Comparison of ENCODE assay signal across 16 mouse cellular contexts in the genomic region with DNA sequence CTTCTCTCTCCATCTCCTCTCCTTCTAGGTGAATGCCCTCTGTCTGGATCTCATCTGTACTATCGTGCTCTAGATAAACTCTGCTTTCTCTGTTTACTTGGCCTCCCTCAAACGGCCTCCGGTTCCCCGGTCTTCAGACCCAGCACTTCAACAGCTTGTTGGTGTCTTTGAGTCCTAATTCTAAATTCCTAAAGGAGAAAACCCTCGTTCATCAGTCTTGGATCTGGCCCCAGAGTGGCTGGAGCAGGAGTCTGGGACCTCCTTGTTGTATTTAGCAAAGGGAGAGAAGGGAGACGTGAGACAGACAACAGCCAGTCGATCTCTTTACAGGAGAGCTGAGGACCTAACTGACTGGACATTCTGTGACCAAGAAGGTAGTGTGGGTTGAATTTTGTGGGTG. TPM values are rescaled to one million over a fixed set of nuclear protein-coding genes. Genes with fewer than 3 reads are reported as not detected.
"Had no signal": no experiment of that assay in that cellular context is flagged by ENCODE, and none has a peak within 500 bp of the region (broad histone marks: within the 10 kb centered on the region; RNA-seq: fewer than 3 reads in every experiment).

No protein-coding gene starts in this region.

- H3K36me3 ChIP-seq: hindbrain, embryonic 12.5 days; limb, embryonic 10.5 days; midbrain, embryonic 15.5 days; neural tube, embryonic 12.5 days had no signal

- DNase-seq: kidney, adult 18-20 months; kidney, postnatal 10 days; kidney, postnatal 4 days; thymus, adult 2 months; thymus, postnatal 36 days had no signal

- H3K4me1 ChIP-seq: hindbrain, embryonic 12.5 days; midbrain, embryonic 15.5 days; neural tube, embryonic 12.5 days had no signal

- H3K4me3 ChIP-seq: hindbrain, embryonic 12.5 days; left cerebral cortex, adult 2 months; limb, embryonic 10.5 days; midbrain, embryonic 15.5 days; neural tube, embryonic 12.5 days had no signal

- H3K9me3 ChIP-seq: hindbrain, embryonic 12.5 days; limb, embryonic 10.5 days; midbrain, embryonic 15.5 days; neural tube, embryonic 12.5 days had no signal

- H3K9ac ChIP-seq: hindbrain, embryonic 12.5 days; midbrain, embryonic 15.5 days; neural tube, embryonic 12.5 days had no signal

- H3K4me2 ChIP-seq: hindbrain, embryonic 12.5 days; midbrain, embryonic 11.5 days; midbrain, embryonic 15.5 days; neural tube, embryonic 12.5 days had no signal

- ATAC-seq: hindbrain, embryonic 16.5 days; inflammation-experienced regulatory T-cells, adult 6 months; midbrain, embryonic 15.5 days had no signal

- H3K27ac ChIP-seq: hindbrain, embryonic 12.5 days; left cerebral cortex, adult 2 months; limb, embryonic 10.5 days; midbrain, embryonic 15.5 days; neural tube, embryonic 12.5 days had no signal

- H3K27me3 ChIP-seq: midbrain, embryonic 15.5 days; neural tube, embryonic 12.5 days had no signal

RNA-seq across cellular contexts. Expression of a gene that starts 27.0 kb away (rescaled TPM):
- total RNA-seq: megakaryocyte, adult 5-6 weeks; monocyte, adult 5-6 weeks; neutrophil, adult 5-6 weeks had no signal
- polyA plus RNA-seq: inflammation-experienced regulatory T-cells, adult 6 months had no signal
